Mouse (Mus musculus) G1E (cell line): Measurements from ENCODE around the gene Bcam. TPM values are rescaled to one million over a fixed set of nuclear protein-coding genes. Genes with fewer than 3 reads are reported as not detected.

Experiments
- ATAC-seq: 2 replicates; pipeline ENCODE4 v1.8.0; 2016; ENCODE audit warnings: mild to moderate bottlenecking; ENCODE audit not compliant: insufficient number of reproducible peaks, poor library complexity, low FRiP score, severe bottlenecking; ENCODE audit errors: extremely low read depth
- DNase-seq: peaks from one replicate; pipeline ENCODE4 v3.0.0; 2012; ENCODE audit warnings: low spot score
- H3K27me3 ChIP-seq: 2 replicates; pipeline ENCODE4 v1.6.1; 2012; ENCODE audit warnings: mild to moderate bottlenecking, low read length, inconsistent platforms; ENCODE audit not compliant: insufficient read depth
- H3K36me3 ChIP-seq: replicated peaks from 2 replicates; pipeline ENCODE3; 2012; ENCODE audit warnings: mild to moderate bottlenecking, inconsistent platforms
- H3K4me1 ChIP-seq: 2 replicates; pipeline ENCODE4 v1.6.1; 2012; ENCODE audit warnings: low read depth, low read length, inconsistent platforms, mixed read lengths; ENCODE audit not compliant: insufficient read depth
- H3K4me3 ChIP-seq: 2 replicates; pipeline ENCODE4 v1.5.1; 2012; ENCODE audit warnings: low read depth, mild to moderate bottlenecking, inconsistent platforms, low read length, moderate library complexity, mixed read lengths
- H3K9me3 ChIP-seq: replicated peaks from 2 replicates; pipeline ENCODE4 v1.6.1; 2012; ENCODE audit warnings: inconsistent platforms
- CTCF ChIP-seq: IDR thresholded peaks from 2 replicates; pipeline ENCODE4 v1.5.1; 2012; ENCODE audit warnings: low read depth, low read length, inconsistent platforms, mixed read lengths
- GATA1 ChIP-seq: IDR thresholded peaks from 2 replicates; pipeline ENCODE4 v1.6.1; 2012; ENCODE audit warnings: borderline replicate concordance, low read length, inconsistent platforms, mixed read lengths
- GATA2 ChIP-seq: IDR thresholded peaks from 2 replicates; pipeline ENCODE4 v1.6.1; 2012; ENCODE audit warnings: low read depth, low read length, inconsistent platforms, borderline replicate concordance
- POLR2AphosphoS5 ChIP-seq: IDR thresholded peaks from 2 replicates; pipeline ENCODE4 v1.6.1; 2012; ENCODE audit warnings: low read depth, low read length, inconsistent platforms; ENCODE audit not compliant: insufficient replicate concordance
- TAL1 ChIP-seq: conservative IDR thresholded peaks from 2 replicates; pipeline ENCODE4 v1.6.1; 2012; ENCODE audit warnings: low read depth, low read length, inconsistent platforms, mixed read lengths
- polyA plus RNA-seq: library from polyadenylated mRNA; stranded (reverse); fragments of >175 nt; gene quantifications from 2 replicates; pipeline ENCODE4 v1.2.3, GENCODE M21; 2012
- total RNA-seq, 2 experiments: library from RNA; stranded (forward) in 1 of 2; stranded (reverse) in 1 of 2; fragments of 200-1000 nt in 1 of 2; fragments of >200 nt in 1 of 2; fragmentation: Nextera tagmentation in 1 of 2; gene quantifications; 2 replicates each; pipeline ENCODE4 v1.2.3; 2014 to 2017

The Bcam gene
- not detected in 2 replicates for total RNA-seq (2014; fragmentation: Nextera tagmentation)
- 0.05 TPM in 1 of 2 replicates, not detected in the other for total RNA-seq (2017)
- polyA plus RNA-seq: not detected in 2 replicates

DNA sequence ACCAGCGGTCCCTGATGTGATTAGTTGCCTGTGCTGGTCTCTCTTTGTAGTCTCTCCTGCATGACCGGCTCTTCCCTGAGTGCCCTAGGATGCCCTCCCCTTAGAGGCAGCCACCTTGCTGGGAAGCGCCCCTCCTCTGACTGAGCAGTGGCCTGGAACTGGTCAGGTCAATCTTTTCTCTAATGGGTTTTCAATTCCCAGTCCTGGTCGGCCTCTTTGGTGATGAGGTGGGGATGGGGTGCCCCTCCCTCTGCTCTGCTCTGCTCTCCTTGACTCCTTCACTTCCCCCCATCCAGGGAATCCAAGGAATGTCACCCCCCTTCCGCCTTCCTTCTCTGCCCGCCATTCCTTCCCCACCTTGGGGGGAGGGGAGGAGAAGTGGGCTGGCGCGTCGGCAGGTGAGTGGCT is at the start of gene Bcam:
Gene Bcam (minus strand): TSS at position 33 of the 408 bp plus-strand sequence.
- H3K9me3 ChIP-seq: no peaks in the 10 kb centered on the region
- H3K4me3 ChIP-seq: peak within 1 kb of the TSS; percentile 40; the same call in 1 of the 2 replicates
- ATAC-seq (no peak), DNase-seq (no peak)
- H3K36me3 ChIP-seq: no peaks in the 10 kb centered on the region
- TF ChIP-seq GATA1 (no peak), GATA2 (no peak), POLR2AphosphoS5 (no peak), TAL1 (no peak), CTCF (no peak)
- H3K27me3 ChIP-seq: peaks cover 60% of the 10 kb centered on the region
- H3K4me1 ChIP-seq: peaks cover 14% of the 10 kb centered on the region

- Histone ChIP-seq H3K9me3 (no peaks in the 10 kb centered on the region), H3K4me1 (peaks cover 70% of the 10 kb centered on the region), H3K4me3 (no peak overlapping the region), H3K36me3 (no peaks in the 10 kb centered on the region), H3K27me3 (peaks cover 41% of the 10 kb centered on the region)
- TF ChIP-seq GATA1: no peak
- TF ChIP-seq TAL1: no peak
- no peak for TF ChIP-seq GATA2
- TF ChIP-seq CTCF: no peak
- TF ChIP-seq POLR2AphosphoS5: no peak
- DNase-seq (no peak), ATAC-seq (no peak)
Measured at GRCm38 (mm10) chr7:19818875-19819274, 48.1 kb upstream of the Bcam start.

GRCm38 (mm10) chr7:19818440-19818839 is 47.6 kb upstream of the Bcam start:
- Histone ChIP-seq H3K27me3 (peaks cover 36% of the 10 kb centered on the region), H3K4me3 (no peak overlapping the region), H3K4me1 (peaks cover 70% of the 10 kb centered on the region), H3K9me3 (no peaks in the 10 kb centered on the region), H3K36me3 (no peaks in the 10 kb centered on the region)
- TF ChIP-seq GATA1 (no peak), POLR2AphosphoS5 (no peak), GATA2 (no peak), TAL1 (no peak)
- ATAC-seq (no peak), DNase-seq (no peak)

- ATAC-seq: peak; percentile 19; the same call in 1 of the 2 replicates
- no peak for DNase-seq
- Histone ChIP-seq H3K4me3 (peak overlapping the region; percentile 60; the same call in 1 of the 2 replicates), H3K36me3 (no peaks in the 10 kb centered on the region), H3K27me3 (peaks cover 29% of the 10 kb centered on the region), H3K4me1 (peaks cover 67% of the 10 kb centered on the region), H3K9me3 (no peaks in the 10 kb centered on the region)
- TF ChIP-seq CTCF: no peak
Measured at GRCm38 (mm10) chr7:19817382-19818105, 46.7 kb upstream of the Bcam start.

DNA sequence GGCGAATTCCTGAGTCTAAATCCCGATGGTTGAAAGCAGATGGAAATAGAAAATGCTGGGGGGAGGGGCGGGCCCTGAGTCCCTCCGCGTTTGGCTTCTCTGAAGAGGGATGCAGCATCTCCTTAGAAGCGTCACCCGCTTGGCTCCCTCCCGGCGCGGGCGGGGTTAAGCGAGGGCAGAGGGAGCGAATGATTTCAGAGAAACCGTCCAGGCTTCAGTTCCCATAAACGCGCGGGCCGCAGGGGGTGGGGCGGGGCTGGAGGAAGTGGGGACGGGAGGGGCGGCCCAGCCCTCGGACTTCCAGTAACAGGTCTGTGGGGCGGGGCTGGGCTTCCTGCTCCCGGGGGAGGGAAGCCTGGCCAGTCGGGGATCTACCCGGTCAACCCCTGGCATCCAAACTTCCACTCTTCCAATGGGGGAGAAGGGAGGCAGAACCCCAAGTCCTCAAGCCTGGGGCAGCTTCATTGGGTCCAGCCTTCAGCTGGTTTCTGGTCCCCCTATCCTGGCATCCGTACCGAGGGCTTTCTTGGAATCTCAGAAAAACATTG is 45.5 kb upstream of the Bcam start:
- no peak for TF ChIP-seq GATA1
- no peak for TF ChIP-seq POLR2AphosphoS5
- no peak for TF ChIP-seq TAL1
- no peak for TF ChIP-seq CTCF
- no peak for TF ChIP-seq GATA2
- DNase-seq: peak; percentile 80
- H3K36me3 ChIP-seq: no peaks in the 10 kb centered on the region
- peak overlapping the region; percentile 70 for H3K4me3 ChIP-seq
- peaks cover 18% of the 10 kb centered on the region for H3K27me3 ChIP-seq
- peak; percentile 73 for ATAC-seq
- H3K4me1 ChIP-seq: peaks cover 64% of the 10 kb centered on the region
- no peaks in the 10 kb centered on the region for H3K9me3 ChIP-seq

GRCm38 (mm10) chr7:19815296-19816223 is 44.7 kb upstream of the Bcam start:
- no peaks in the 10 kb centered on the region for H3K9me3 ChIP-seq
- H3K36me3 ChIP-seq: no peaks in the 10 kb centered on the region
- H3K27me3 ChIP-seq: peaks cover 16% of the 10 kb centered on the region
- ATAC-seq (no peak), DNase-seq (no peak)
- peaks cover 67% of the 10 kb centered on the region for H3K4me1 ChIP-seq
- TF ChIP-seq TAL1: no peak
- no peak for TF ChIP-seq GATA1
- TF ChIP-seq POLR2AphosphoS5: no peak
- TF ChIP-seq GATA2: no peak
- TF ChIP-seq CTCF: no peak
- H3K4me3 ChIP-seq: peak overlapping the region; percentile 70
